Mouse (Mus musculus) lung, adult 2 months (tissue): ENCODE results near the gene H2-T22. TPM values are rescaled to one million over a fixed set of nuclear protein-coding genes. Genes with fewer than 3 reads are reported as not detected.

ENCODE experiments used
- DNase-seq: peaks from one replicate; pipeline ENCODE4 v3.0.0; 2022
- H3K4me1 ChIP-seq: fragments of 200-500 bp; 2 replicates; pipeline ENCODE4 v1.6.1; 2011; ENCODE audit warnings: low read length; ENCODE audit not compliant: control insufficient read depth, insufficient read depth
- H3K4me3 ChIP-seq: fragments of 200-500 bp; replicated peaks from 2 replicates; pipeline ENCODE3; 2011; ENCODE audit warnings: low read depth, mild to moderate bottlenecking, control low read depth, low read length; ENCODE audit errors: extremely low read depth
- CTCF ChIP-seq: fragments of 200-500 bp; IDR thresholded peaks from 2 replicates; pipeline ENCODE4 v1.5.1; 2011; ENCODE audit warnings: mild to moderate bottlenecking, low read length, control low read depth; ENCODE audit not compliant: insufficient read depth
- POLR2A ChIP-seq: fragments of 200-500 bp; IDR thresholded peaks from 2 replicates; pipeline ENCODE4 v1.6.1; 2011; ENCODE audit warnings: low read depth, mild to moderate bottlenecking, control low read depth, low read length, borderline replicate concordance; ENCODE audit errors: extremely low read depth
- WGBS: fragments of 180-500 bp; shearing (Covaris S2); methylation state at CpG from one replicate; pipeline ENCODE4 v1.1.7; 2018; 5-methylcytosine and 5-hydroxymethylcytosine counted together
- polyA plus RNA-seq: library from polyadenylated mRNA; depleted of rRNA; stranded (reverse); fragments of >200 nt; gene quantifications from 2 replicates; pipeline ENCODE4 v1.2.3, GENCODE M21; 2012; rRNA removed

H2-T22 gene
- polyA plus RNA-seq, 1 experiment: 55.1 TPM

DNA sequence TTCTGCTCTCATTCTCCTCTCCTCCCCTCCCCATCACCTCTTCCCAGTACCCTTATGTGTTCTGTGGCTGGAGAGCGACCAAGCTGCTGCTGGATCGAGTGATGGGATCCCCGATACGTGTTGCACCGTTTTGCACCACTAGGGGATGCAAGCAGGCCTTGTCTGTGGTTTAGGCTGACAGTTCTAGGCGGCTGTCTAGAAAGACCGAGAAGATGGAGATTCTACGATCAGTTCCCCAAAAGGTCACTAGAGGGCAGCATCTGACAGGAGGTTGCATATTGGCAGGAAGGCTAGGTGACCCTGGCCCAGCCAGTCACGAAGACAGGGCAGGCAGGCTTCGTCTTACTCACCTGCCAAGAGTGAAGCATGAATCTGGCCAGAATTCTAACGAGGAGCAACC lies 45.6 kb downstream of the H2-T22 start:
- DNase-seq: peak; percentile 93
- WGBS: under 1% methylated on average over 11 of the region's 11 CpGs
- TF ChIP-seq CTCF (peak; percentile 95), POLR2A (0 out of 2 replicates have a peak, but pooled peaks have one; percentile 3)
- H3K4me1 ChIP-seq: peaks cover 6% of the 10 kb centered on the region; the same call in 1 of the 2 replicates
- no peak overlapping the region for H3K4me3 ChIP-seq

DNA sequence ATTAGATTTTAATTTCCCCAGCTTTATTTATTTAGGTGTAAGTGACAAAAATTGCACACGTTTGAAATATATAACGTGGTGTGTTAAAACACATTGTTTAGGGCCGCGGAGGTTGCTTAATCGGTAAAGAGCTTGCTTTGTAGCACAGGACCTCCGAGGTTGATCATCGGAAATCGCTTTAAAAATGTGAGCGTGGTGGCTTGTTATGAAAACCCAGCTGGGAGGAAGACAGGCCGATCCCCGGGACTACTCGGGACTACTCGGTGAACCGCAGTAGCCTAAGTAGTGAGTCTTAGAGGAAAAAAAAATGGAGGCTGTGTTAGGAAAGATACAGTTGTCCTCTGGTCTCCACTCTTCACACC lies 47.7 kb downstream of the H2-T22 start:
- DNase-seq: no peak
- no peak for TF ChIP-seq POLR2A
- no peak for TF ChIP-seq CTCF
- H3K4me1 ChIP-seq: peaks cover 6% of the 10 kb centered on the region; the same call in 1 of the 2 replicates
- H3K4me3 ChIP-seq: peak overlapping the region; percentile 63
- under 1% methylated on average over 14 of the region's 14 CpGs for WGBS

DNA sequence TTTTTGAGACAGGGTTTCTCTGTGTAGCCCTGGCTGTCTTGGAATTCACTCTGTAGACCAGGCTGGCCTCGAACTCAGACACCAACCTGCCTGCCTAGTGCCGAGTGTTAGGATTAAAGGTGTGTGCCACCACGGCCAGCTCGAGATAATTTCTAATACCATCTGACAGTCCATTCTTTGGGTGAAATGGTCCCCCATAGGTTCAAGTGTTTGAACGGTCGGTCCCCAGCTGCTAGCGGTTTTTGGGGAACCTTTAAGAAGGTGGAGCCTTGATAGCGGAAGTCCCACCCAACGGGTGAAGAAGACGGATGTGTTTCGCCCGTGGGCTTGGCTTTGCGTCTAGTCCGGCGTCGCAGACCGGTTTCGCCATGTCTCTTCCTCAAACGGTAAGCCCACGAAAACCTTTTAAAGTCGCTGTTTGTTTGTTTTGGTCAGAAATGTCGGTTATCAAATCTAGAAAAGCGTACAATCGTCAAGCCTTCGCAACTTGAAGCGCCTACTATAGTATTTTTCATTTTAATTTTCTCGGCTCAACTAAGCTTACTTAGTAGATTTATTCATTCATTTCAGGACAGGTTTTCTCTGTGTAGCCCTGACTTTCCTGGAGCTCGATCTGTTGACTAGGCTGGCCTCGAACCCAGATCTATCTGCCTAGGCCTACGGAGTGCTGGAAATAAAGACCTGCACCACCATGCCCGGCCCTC lies 48.2 kb downstream of the H2-T22 start:
- peak; percentile 80 for DNase-seq
- peak overlapping the region; percentile 63 for H3K4me3 ChIP-seq
- peaks cover 6% of the 10 kb centered on the region; the same call in 1 of the 2 replicates for H3K4me1 ChIP-seq
- no peak for TF ChIP-seq CTCF
- peak; percentile 84; the same call in 1 of the 2 replicates for TF ChIP-seq POLR2A
- 2% methylated on average over 31 of the region's 31 CpGs for WGBS

GRCm38 (mm10) chr17:35993675-35994074 lies 48.9 kb downstream of the H2-T22 start:
- Histone ChIP-seq H3K4me1 (peaks cover 6% of the 10 kb centered on the region; the same call in 1 of the 2 replicates), H3K4me3 (peak overlapping the region; percentile 44)
- WGBS: 3% methylated on average over 17 of the region's 17 CpGs
- DNase-seq: peak; percentile 79
- TF ChIP-seq CTCF (peak; percentile 99), POLR2A (no peak)

GRCm38 (mm10) chr17:35991781-35992180 lies 50.8 kb downstream of the H2-T22 start:
- TF ChIP-seq POLR2A (no peak), CTCF (no peak)
- Histone ChIP-seq H3K4me1 (peaks cover 2% of the 10 kb centered on the region; the same call in 1 of the 2 replicates), H3K4me3 (no peak overlapping the region)
- DNase-seq: no peak
- 28% methylated on average over 10 of the region's 10 CpGs for WGBS

Other genes starting within 250 kb of the H2-T22 start
- 133 TPM in 2 replicates for gene Ier3, start 221.1 kb downstream of the H2-T22 start, polyA plus RNA-seq
- 81.9 and 89.7 TPM in 2 replicates for gene Flot1, start 219.5 kb downstream of the H2-T22 start, polyA plus RNA-seq
- 258 and 298 TPM in 2 replicates for gene Tubb5, start 204.4 kb downstream of the H2-T22 start, polyA plus RNA-seq
- gene Mdc1, start 201.2 kb downstream of the H2-T22 start, polyA plus RNA-seq: 6.8 and 8.2 TPM in 2 replicates
- 16.5 and 26.2 TPM in 2 replicates for gene Nrm, start 181.4 kb downstream of the H2-T22 start, polyA plus RNA-seq
- 53.9 and 61.5 TPM in 2 replicates for gene Ppp1r18, start 177.2 kb downstream of the H2-T22 start, polyA plus RNA-seq
- gene Dhx16, start 162.9 kb downstream of the H2-T22 start, polyA plus RNA-seq: 62.8 and 70.1 TPM in 2 replicates
- 36.1 and 38.1 TPM in 2 replicates for gene 2310061I04Rik, start 145.3 kb downstream of the H2-T22 start, polyA plus RNA-seq
- gene Atat1, start 132.7 kb downstream of the H2-T22 start, polyA plus RNA-seq: 49.4 and 57.7 TPM in 2 replicates
- gene Mrps18b, start 126.4 kb downstream of the H2-T22 start, polyA plus RNA-seq: 30.4 and 43.8 TPM in 2 replicates
- gene Ppp1r10, start 126.3 kb downstream of the H2-T22 start, polyA plus RNA-seq: 27.4 and 28.6 TPM in 2 replicates
- 56.3 and 60.6 TPM in 2 replicates for gene Abcf1, start 73.0 kb downstream of the H2-T22 start, polyA plus RNA-seq
- 34.1 and 37.1 TPM in 2 replicates for gene Gnl1, start 62.9 kb downstream of the H2-T22 start, polyA plus RNA-seq
- gene Prr3, start 62.5 kb downstream of the H2-T22 start, polyA plus RNA-seq: 16.0 and 19.0 TPM in 2 replicates
- 9.2 and 16.5 TPM in 2 replicates for gene H2-T24, start 22.2 kb downstream of the H2-T22 start, polyA plus RNA-seq
- 180 and 232 TPM in 2 replicates for gene H2-T23, start 9.9 kb downstream of the H2-T22 start, polyA plus RNA-seq
- not detected in 2 replicates for gene Gm6034, start 214 bp upstream of the H2-T22 start, polyA plus RNA-seq
- not detected in 2 replicates for gene Gm11127, start 15.6 kb upstream of the H2-T22 start, polyA plus RNA-seq
- 0.22 and 0.29 TPM in 2 replicates for gene Gm19684, start 78.9 kb upstream of the H2-T22 start, polyA plus RNA-seq
- not detected in 2 replicates for gene Gm7030, start 86.7 kb upstream of the H2-T22 start, polyA plus RNA-seq
- gene Gm8909, start 125.8 kb upstream of the H2-T22 start, polyA plus RNA-seq: 0.62 and 1.2 TPM in 2 replicates
- 0.05 TPM in 1 of 2 replicates, not detected in the other for gene H2-T3, start 147.5 kb upstream of the H2-T22 start, polyA plus RNA-seq
- gene Rpp21, start 215.3 kb upstream of the H2-T22 start, polyA plus RNA-seq: 67.6 and 80.1 TPM in 2 replicates
- gene Trim39, start 229.5 kb upstream of the H2-T22 start, polyA plus RNA-seq: 14.9 and 15.6 TPM in 2 replicates
- not detected in 2 replicates for gene H2-M10.2, start 243.7 kb upstream of the H2-T22 start, polyA plus RNA-seq